Mouse (Mus musculus) fat pad, adult 2 months (tissue): ENCODE measurements around the gene Nkx6-1.

Experiments
- DNase-seq: peaks from one replicate; pipeline ENCODE4 v3.0.0-alpha.2; 2011; ENCODE audit warnings: low read depth, low spot score; ENCODE audit errors: extremely low read depth

The Nkx6-1 gene

DNA sequence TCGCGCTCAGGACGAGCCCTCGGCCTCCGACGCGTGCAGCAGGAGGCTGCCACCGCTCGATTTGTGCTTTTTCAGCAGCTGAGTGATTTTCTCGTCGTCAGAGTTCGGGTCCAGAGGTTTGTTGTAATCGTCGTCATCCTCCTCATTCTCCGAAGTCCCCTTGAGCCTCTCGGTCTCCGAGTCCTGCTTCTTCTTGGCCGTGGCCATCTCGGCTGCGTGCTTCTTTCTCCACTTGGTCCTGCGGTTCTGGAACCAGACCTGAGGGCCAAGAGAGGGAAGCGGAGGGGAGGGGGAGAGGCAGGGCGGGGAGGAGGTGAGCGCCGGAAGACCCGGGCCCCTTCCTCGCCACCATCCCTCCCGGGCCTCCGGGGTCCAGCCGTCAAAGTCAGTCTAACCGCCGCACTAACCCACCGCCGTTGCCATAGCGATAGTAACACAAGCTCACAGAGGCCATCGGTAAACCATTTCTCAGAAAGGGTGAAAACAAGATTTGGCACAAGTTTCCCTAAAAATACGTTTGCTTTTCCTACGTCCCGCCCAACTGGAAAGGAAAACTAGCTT, 5.3 kb downstream of the Nkx6-1 start:
- no peak for DNase-seq

DNA sequence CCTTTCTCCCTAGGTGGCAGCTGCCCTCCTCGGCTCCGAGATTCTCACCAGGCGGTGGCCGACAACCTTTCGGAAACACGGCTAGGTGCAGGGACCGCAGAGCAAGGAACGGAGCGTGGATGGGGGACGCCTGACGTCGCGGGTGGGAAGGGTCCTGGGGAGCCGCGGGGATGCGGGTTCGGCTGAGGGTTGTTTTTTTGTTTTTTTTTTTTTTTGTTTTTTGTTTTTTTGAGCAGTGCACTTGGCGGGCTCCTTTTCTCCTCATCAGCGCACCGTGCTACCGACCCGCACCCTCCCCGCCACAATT, 5.9 kb downstream of the Nkx6-1 start:
- no peak for DNase-seq

DNA sequence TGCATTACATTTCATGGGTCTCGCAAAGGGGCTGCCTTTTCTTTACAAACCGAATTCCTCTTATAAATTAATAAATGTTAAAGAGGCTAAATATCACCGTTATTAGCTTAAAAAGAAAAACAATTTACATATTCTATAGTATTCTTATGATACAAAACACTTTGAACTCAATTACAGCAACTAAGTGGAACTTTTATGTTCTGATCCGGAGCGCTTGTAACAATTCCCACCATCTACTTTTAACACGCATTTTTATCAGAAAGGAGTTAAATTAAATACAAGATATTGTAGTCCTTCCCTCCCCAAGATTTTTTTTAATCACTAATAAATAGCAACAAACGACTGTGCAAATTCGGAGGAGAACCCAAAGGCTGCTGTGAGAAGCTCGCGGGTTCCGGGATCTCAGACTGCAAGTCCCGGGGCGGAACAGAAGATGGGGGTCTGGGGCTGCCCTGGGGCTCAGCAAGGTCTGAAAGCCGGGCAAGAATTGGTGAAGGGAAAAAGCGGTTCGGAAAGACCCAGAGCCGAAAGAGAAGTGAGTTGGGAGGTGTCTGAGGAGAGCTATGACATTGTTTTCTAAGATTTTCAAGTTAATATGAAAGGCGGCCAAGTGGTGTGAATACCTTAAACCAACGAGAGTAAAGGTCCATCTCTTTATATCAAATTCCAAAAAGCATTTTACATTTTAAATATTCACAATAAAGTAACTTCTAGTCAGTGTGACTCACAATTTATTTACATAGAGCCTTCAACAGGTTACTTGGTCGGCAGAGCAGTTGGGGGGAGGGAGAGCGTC, 6.4 kb downstream of the Nkx6-1 start:
- no peak for DNase-seq

DNA sequence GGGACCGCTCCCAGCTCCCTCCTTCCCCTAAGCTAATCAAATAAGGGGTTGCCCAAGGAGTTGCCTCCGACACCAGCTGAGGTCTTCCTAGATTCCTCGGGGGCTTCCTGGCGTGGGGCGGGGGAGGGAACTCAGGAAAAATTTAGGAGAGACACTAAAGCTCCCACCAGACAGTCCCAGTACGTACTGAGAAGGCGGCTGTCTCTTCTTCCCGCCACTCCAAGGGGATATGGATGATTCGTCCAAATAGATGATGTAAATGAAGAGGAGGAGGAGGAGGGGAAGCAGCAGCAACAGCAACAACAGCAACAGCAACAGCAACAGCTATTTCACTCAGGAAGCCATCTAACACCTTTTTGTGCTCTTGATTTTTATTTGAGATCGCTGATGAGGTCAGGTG, 7.1 kb downstream of the Nkx6-1 start:
- no peak for DNase-seq

DNA sequence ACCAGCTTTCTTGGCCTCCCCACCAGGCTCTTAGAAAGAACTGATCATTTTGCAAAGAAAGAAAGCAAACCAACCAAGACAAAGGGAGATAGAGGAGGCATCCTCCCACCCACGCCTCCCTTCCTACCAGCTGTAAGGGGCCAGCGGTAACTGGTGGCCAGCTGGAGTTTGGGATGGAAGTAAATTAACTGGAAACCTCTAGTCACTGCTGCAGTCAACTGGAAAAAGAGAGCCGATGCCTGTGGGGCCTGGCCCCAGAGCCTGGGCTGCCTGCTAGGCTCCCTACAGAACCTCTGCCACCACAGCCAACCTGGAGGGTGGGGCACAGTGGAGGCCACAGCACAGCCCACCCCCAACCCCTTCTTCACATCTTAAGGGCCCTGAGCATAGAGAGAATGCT, 8.7 kb downstream of the Nkx6-1 start:
- no peak for DNase-seq

DNA sequence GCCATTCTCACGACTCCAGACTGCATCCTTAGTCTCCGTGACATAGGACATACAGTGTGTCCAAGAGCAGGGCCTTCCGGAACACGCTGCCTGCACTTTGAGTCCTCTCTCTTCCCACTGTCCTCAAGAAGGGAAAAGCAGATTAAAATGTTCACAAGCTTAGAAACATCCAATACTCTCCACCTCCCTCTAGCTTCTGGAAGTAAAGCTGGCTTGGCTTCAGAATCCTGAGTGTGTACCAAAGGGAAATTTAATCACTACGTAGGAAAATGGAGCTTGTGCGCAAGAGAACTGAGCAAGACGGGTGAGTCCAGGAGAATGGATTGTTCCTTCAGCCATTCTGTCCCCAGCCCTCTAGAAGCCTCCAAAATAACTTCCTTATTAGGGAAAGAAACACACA, 9.4 kb downstream of the Nkx6-1 start:
- no peak for DNase-seq

DNA sequence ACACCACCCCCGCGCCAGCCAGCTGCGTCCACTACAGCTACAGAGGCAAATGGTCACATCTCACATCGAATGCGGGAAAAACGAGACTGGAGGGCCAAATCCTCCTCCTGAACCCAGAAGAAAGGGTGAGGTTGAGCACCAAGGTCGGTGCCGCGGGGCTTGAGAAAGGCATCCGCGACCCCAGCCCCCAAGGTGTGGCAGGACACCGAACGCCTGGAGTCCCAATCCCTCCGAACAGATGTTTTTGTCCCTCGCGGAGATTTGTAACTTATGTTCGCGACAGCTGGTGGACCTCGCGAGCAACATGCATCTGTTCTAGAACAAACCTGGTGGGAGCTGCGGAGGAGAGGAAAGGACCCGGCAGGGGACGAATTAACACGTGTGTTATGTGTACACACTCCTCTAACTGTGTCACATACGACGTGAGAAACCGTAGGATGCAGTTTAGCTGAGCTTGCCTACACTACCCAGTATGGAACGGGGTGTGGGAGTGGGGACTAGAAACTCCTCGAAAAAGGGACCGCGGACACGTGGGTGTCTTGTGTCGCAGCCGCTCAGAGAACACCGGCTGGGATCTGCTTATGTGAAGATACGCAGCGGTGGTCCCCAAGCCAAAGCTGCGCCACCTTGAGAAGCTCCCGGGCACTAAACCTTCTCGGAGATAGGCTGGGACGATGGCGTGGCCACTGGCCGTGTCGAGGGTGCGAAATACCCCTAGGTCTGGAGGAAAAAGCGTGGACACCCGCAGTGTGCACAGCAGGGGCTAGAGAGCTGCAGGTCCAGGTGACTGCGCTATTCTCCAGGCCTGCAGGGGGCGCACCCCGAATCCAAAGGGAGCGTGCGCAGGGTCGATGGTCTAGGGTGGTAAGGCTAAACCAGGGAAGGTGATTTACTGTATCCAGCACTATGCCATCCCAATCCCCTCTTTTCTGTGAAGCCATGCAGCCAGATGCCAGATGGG, 16.8 kb downstream of the Nkx6-1 start:
- no peak for DNase-seq

DNA sequence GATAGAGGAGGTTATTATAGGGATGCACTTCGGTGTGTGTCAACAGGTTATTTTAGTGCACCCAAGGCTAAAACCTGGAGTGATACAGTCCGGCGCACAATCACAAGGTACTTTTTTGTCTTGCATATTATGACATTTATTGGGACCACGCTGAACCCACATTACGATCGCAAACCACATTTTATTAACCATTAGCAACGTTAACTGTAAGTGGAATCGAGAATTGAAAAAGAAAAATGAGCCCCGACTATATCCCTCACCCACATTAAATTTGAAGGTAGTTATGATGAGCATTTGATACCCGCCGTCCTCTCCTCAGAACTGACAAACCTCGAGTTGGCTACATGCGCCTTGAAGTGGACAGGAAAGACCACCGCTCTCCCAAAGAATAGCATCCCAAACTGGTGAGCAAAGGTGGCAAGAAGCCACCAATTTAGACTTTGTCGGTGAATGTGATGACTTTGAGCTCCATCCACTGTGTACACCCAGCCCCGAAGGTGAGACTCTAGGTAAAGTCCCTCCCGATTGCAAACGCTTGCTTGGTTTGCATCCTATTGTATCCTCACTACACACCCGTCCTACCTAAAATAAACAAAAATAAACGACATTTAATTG, 17.7 kb downstream of the Nkx6-1 start:
- DNase-seq: no peak

DNA sequence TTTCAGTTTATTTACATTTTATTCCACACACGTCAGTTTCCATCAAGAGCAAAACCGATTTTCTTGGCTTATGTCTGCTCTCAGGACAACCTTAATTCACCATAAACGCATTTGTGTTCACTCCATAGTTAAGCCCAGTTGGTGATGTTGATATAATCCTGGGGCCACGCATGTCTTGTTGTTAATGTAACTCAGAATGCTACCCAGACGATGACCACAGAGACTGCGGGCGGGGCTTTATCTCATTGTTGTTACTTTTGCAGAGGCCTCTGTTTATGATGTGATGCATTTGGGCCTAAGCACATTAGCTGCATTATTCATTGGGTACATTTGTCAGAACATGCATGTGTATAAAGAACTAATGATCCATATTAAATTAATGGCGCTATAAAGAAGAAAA, 19.7 kb downstream of the Nkx6-1 start:
- no peak for DNase-seq

DNA sequence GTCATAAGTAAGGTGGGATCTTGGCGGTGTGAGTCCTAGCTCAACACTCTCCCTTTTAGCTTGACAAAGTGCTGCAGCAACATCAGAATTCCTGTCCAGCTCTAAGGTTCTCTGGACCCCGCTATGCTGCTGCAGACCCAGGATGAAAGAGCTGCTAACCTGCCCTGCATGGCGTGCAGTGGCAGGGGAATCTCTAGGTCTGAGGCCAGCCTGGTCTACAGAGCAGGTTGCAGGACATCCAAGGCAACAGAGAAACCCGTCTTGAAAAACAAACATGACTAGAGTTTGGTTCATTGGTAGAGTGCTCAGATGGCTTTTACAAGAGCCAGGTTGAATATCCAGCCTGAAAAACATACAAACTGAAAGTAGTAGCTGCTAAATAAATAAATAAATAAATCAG, 26.7 kb downstream of the Nkx6-1 start:
- DNase-seq: no peak
